Mouse (Mus musculus) forebrain, embryonic 15.5 days (tissue): ENCODE data around the gene Olfr1509. TPM values are rescaled to one million over a fixed set of nuclear protein-coding genes. Genes with fewer than 3 reads are reported as not detected.
"Not testable (repeated sequence)": the region's sequence is repeated elsewhere in the genome, so short reads cannot be mapped to it uniquely, and the experiment has no call there.

Source experiments
- ATAC-seq: fragments of 200-750 bp; cut with Nextera tagmentation; replicated peaks from 2 replicates; pipeline ENCODE4 v1.8.0; 2017; ENCODE audit warnings: mild to moderate bottlenecking, moderate TSS enrichment, moderate library complexity
- H3K27ac ChIP-seq: fragments of 300-500 bp; sonication (generic); replicated peaks from 2 replicates; pipeline ENCODE4 v1.5.1; 2015; ENCODE audit warnings: mild to moderate bottlenecking, inconsistent platforms
- H3K27me3 ChIP-seq: fragments of 300-500 bp; sonication (generic); 2 replicates; pipeline ENCODE4 v1.6.1; 2015; ENCODE audit warnings: inconsistent platforms
- H3K36me3 ChIP-seq: fragments of 300-500 bp; sonication (generic); 2 replicates; pipeline ENCODE4 v1.6.1; 2015; ENCODE audit warnings: mild to moderate bottlenecking, inconsistent platforms
- H3K4me1 ChIP-seq: fragments of 300-500 bp; sonication (generic); 2 replicates; pipeline ENCODE4 v1.6.1; 2015; ENCODE audit warnings: inconsistent platforms
- H3K4me2 ChIP-seq: fragments of 300-500 bp; sonication (generic); replicated peaks from 2 replicates; pipeline ENCODE4 v1.6.1; 2015; ENCODE audit warnings: mild to moderate bottlenecking, inconsistent platforms
- H3K4me3 ChIP-seq: fragments of 300-500 bp; sonication (generic); 2 replicates; pipeline ENCODE4 v1.5.1; 2015; ENCODE audit warnings: mild to moderate bottlenecking, inconsistent platforms
- H3K9ac ChIP-seq: fragments of 300-500 bp; sonication (generic); replicated peaks from 2 replicates; pipeline ENCODE4 v1.6.1; 2015; ENCODE audit warnings: mild to moderate bottlenecking, inconsistent platforms
- H3K9me3 ChIP-seq: fragments of 300-500 bp; sonication (generic); 2 replicates; pipeline ENCODE4 v1.6.1; 2016; ENCODE audit warnings: inconsistent platforms
- WGBS: fragments of 180-500 bp; shearing (Covaris S2); methylation state at CpG from one replicate; pipeline ENCODE4 v1.1.7; 2015; ENCODE audit warnings: mixed read lengths; 5-methylcytosine and 5-hydroxymethylcytosine counted together
- polyA plus RNA-seq: library from polyadenylated mRNA; unstranded; fragments of >200 nt; fragmentation: Nextera tagmentation; extraction: Ambion mirVana; gene quantifications from 2 replicates; pipeline ENCODE4 v1.2.1, GENCODE M21; 2015

The Olfr1509 gene
- not detected in 2 replicates for polyA plus RNA-seq

DNA sequence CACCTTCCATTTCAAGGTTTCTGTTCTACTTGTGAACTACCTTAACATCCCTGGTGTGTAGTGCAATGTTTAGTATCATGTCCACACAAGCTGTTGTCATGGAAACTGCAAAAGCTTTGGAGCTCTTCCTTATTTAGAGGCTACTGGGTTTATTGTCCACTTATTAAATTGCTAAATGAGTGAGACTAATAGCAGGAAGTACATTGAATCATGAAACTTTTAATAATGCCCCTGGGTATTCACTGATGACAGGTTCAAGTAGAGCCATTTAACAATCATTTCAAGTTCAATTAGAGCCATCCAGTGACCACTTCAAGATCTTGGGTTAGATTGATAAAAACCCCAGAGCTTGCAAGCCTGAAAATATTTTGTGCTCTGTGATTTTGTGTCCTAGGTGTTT is at the start of gene Olfr1509:
Gene Olfr1509, plus strand, starts transcription at position 301 of the 400 bp plus-strand sequence.
- no peaks in the 10 kb centered on the region for H3K27me3 ChIP-seq
- no peak within 1 kb of the TSS for H3K4me3 ChIP-seq
- no peak for ATAC-seq
- H3K36me3 ChIP-seq: no peaks in the 10 kb centered on the region
- H3K9me3 ChIP-seq: no peaks in the 10 kb centered on the region
- H3K9ac ChIP-seq: no peak within 1 kb of the TSS
- H3K27ac ChIP-seq: no peak within 1 kb of the TSS
- no peaks in the 10 kb centered on the region for H3K4me1 ChIP-seq
- no peak within 1 kb of the TSS for H3K4me2 ChIP-seq

DNA sequence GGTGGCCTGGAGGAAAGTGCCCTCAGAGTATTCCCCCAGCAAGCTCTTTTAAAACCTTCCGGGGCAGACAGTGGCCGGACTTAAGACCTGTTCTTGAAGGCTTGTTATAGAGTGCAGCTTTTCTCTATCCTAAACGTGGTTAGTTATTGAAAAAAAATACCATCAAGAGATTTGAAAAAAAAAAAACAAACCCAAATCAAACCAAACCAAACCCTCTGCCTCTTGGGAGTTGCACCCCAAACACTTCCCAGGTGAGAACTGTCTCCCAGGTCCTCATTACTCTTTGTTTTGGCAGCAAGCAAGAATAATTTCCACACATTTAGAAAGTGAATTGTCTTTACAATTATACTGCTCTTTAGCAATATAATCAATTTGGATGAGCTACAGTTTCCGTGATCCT is 45.5 kb upstream of the Olfr1509 start, which contains the start of gene Olfr1511:
Gene Olfr1511, minus strand, starts transcription at position 101 of the 400 bp plus-strand sequence.
- Histone ChIP-seq H3K9me3 (no peaks in the 10 kb centered on the region), H3K9ac (no peak within 1 kb of the TSS), H3K4me2 (no peak within 1 kb of the TSS), H3K4me1 (no peaks in the 10 kb centered on the region), H3K36me3 (no peaks in the 10 kb centered on the region), H3K4me3 (no peak within 1 kb of the TSS), H3K27ac (no peak within 1 kb of the TSS), H3K27me3 (no peaks in the 10 kb centered on the region)
- WGBS: 87% methylated on average over 4 of the region's 4 CpGs
- ATAC-seq: no peak

DNA sequence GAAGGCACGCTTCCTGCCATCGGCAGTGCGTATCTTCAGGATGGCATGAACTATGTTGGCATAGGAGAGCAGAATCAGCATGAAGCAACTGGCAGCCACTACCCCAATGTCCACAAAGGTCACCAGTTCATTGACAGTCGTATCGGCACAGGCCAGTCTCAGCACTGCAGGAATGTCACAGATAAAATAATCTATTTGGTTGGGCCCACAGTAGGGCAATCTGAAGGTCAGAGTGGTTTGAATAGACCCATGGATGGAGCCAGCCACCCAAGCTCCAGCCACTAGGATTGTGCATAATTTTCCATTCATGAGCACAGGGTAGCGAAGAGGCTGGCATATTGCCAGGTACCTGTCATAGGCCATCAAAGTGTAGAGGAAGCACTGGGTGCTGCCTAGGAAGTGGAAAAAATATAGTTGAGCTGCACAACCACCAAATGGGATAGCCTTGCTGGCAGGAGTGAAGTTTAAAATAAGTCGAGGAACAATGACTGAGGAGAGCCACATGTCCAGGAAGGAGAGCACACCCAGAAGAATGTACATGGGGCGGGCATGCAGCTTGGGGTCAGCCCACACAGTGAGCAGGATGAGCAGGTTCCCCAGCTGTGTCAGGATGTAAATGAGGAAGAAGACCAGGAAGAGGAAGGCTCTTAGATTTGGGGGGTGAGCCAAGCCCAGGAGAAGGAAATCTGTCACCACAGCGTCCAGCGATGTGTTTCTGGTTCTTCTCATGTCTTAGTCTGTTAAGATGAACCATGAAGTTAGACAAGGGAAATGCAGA is 32.5 kb upstream of the Olfr1509 start:
- not testable (repeated sequence) for H3K27me3 ChIP-seq, H3K27ac ChIP-seq, H3K4me3 ChIP-seq, H3K4me2 ChIP-seq, H3K9me3 ChIP-seq, H3K36me3 ChIP-seq, H3K4me1 ChIP-seq, H3K9ac ChIP-seq
- WGBS: 79% methylated on average over 8 of the region's 10 CpGs
- 0 out of 2 replicates have a peak, but pooled peaks have one; percentile 43 for ATAC-seq

DNA sequence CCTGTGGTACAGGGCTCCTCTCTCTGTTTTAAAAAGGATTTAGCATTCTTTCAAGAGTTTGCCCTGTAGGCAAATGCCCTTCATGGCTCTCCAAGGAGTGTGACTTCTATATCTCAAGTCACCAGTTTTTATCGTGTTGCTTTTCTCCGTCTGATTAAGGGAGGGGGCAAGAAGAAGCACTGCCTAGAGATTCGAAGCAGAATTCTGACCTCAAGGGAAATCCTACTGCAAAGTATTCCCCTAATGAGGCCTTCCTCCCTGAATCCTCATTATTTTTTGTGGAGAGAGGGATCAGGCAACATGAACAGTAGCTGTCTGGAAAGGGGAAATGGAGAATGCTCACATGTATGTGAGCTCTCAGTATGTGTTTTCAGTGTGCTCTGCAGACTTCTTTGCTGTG is 28.5 kb upstream of the Olfr1509 start, which contains the start of gene Olfr1510:
Gene Olfr1510, minus strand, starts transcription at position 101 of the 400 bp plus-strand sequence.
- ATAC-seq: no peak
- Histone ChIP-seq H3K9ac (no peak within 1 kb of the TSS), H3K27ac (no peak within 1 kb of the TSS), H3K4me2 (no peak within 1 kb of the TSS), H3K27me3 (no peaks in the 10 kb centered on the region), H3K36me3 (no peaks in the 10 kb centered on the region), H3K4me1 (no peaks in the 10 kb centered on the region), H3K4me3 (no peak within 1 kb of the TSS), H3K9me3 (no peaks in the 10 kb centered on the region)
- WGBS: 84% methylated on average over 3 of the region's 3 CpGs

DNA sequence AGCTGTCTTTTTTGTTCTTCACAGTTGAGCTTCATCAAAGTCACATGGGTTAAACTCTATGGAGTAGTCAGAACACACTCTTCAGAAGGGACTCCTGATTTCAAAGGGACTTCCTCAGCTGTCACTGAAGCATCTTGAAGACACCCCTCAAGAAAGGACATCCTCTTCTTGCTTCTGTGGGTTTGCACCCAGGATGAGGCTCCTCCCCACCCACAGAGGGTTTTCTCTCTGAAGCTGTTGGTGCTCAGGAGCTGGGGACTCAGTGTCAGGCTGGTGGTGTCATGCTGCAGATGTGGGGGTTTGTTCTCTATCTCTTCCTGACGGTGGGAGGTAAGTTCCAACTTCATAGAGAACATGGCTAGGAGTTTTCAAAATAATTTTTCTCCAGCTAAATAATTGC is 15.1 kb upstream of the Olfr1509 start:
- 85% methylated on average over 1 of the region's 1 CpGs for WGBS
- no peaks in the 10 kb centered on the region for H3K36me3 ChIP-seq

DNA sequence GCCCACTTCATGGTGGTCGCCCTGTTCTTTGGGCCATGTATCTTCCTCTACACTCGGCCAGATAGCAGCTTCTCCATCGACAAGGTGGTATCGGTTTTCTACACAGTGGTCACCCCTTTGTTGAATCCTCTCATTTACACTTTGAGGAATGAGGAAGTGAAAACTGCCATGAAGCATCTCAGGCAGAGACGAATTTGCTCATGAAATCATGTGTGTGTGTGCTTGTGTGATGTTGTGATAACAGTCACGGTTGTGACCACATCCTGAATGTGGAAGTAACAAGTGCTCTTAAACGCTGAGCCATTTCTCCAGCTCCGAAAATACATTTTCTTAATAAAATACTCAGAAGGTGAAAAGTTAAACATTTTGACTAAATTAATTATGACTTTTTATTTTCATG is 8.3 kb downstream of the Olfr1509 start:
- 93% methylated on average over 8 of the region's 8 CpGs for WGBS
- Histone ChIP-seq H3K9ac (no peak overlapping the region), H3K4me2 (no peak overlapping the region), H3K9me3 (no peaks in the 10 kb centered on the region), H3K36me3 (no peaks in the 10 kb centered on the region), H3K4me1 (no peaks in the 10 kb centered on the region), H3K4me3 (no peak overlapping the region), H3K27ac (no peak overlapping the region), H3K27me3 (no peaks in the 10 kb centered on the region)
- no peak for ATAC-seq

More for the DNA sequence above, 15.1 kb upstream of the Olfr1509 start:
- H3K27me3 ChIP-seq: no peaks in the 10 kb centered on the region
- no peak overlapping the region for H3K27ac ChIP-seq
- H3K9ac ChIP-seq: no peak overlapping the region
- H3K4me3 ChIP-seq: no peak overlapping the region
- no peaks in the 10 kb centered on the region for H3K4me1 ChIP-seq
- H3K9me3 ChIP-seq: no peaks in the 10 kb centered on the region
- ATAC-seq: no peak
- H3K4me2 ChIP-seq: no peak overlapping the region

DNA sequence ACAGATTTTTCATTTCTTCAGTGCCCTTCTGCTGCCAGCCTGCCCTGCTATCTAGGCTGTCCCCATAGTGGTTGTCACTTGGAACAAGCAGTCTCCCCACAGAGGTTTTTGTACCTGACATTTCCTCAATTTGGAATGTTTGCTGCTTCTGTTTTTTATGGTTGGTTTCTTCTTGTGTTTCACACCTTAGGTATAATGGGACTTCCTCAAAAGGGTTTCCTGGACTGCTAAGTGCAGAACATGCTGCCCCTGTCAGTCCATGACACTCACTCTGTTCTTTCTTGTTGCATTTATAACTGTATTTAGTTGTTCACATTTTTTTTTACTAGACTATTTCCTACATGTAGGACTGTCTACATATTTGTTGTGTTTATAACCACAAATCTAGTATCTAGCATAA is 19.1 kb downstream of the Olfr1509 start:
- no peak for ATAC-seq
- no peaks in the 10 kb centered on the region for H3K9me3 ChIP-seq
- no peak overlapping the region for H3K9ac ChIP-seq

DNA sequence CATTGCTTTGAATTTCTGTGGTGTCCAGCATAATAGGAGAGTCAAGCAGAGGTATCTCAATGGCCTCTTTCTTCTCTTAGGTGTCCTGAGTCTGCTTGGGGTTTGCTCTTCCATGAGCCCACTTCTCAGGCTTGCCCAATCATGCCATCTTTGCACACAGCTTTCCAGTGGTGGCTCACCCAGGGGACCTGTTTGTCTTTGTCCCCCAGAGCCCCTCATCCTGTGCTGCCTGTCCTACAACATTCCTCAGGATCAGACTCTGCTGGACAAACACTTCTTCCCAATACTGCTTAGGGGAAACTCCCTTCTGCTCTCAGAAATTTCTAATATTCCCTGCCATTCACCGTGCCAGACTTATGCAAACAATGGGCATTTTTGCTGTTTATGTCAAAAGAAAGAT is 22.9 kb downstream of the Olfr1509 start:
- 87% methylated on average over 1 of the region's 1 CpGs for WGBS
- no peak for ATAC-seq
- Histone ChIP-seq H3K36me3 (no peaks in the 10 kb centered on the region), H3K4me1 (no peaks in the 10 kb centered on the region), H3K9me3 (no peaks in the 10 kb centered on the region), H3K4me2 (no peak overlapping the region), H3K27me3 (no peaks in the 10 kb centered on the region), H3K4me3 (no peak overlapping the region), H3K9ac (no peak overlapping the region), H3K27ac (no peak overlapping the region)

More for the DNA sequence above, 19.1 kb downstream of the Olfr1509 start:
- no peak overlapping the region for H3K4me2 ChIP-seq
- H3K27ac ChIP-seq: no peak overlapping the region
- no peaks in the 10 kb centered on the region for H3K36me3 ChIP-seq
- no peak overlapping the region for H3K4me3 ChIP-seq
- no peaks in the 10 kb centered on the region for H3K4me1 ChIP-seq
- H3K27me3 ChIP-seq: no peaks in the 10 kb centered on the region

DNA sequence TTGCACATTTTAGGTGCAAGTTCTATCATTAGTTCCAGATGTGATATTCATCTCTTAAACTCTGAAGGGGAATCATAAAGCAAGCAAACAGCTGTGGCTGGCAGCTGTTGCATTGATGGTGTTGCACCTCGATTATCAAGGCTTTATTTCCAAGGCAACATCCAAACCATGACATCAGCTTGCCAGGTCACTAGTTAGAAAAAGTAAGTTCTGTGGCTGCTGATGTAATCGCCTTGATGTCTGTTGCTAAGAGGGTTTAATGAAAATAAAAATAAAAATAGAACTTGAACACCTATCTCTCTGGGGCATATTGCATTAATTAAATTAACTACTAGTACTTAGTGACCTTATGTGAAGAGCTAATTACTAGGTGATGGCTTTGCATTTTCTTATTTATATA is 24.6 kb downstream of the Olfr1509 start, which contains the start of gene Olfr1508:
Gene Olfr1508, minus strand, starts transcription at position 101 of the 400 bp plus-strand sequence.
- no peak for ATAC-seq
- Histone ChIP-seq H3K9ac (no peak within 1 kb of the TSS), H3K27me3 (no peaks in the 10 kb centered on the region), H3K9me3 (no peaks in the 10 kb centered on the region), H3K36me3 (no peaks in the 10 kb centered on the region), H3K4me3 (no peak within 1 kb of the TSS), H3K4me2 (no peak within 1 kb of the TSS), H3K27ac (no peak within 1 kb of the TSS), H3K4me1 (no peaks in the 10 kb centered on the region)
- 70% methylated on average over 2 of the region's 2 CpGs for WGBS

DNA sequence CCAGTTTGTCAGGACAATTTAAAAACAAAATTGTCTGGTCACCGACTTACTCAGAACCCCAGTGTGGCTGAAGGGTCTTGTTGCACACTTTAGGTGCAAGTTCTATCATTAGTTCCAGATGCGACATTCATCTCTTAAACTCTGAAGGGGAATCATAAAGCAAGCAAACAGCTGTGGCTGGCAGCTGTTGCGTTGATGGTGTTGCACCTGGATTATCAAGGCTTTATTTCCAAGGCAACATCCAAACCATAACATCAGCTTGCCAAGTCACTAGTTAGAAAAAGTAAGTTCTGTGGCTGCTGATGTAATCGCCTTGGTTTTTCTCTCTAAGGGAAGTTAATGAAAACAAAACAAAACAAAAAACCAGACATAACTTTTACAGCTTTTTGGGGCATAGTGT is 52.7 kb downstream of the Olfr1509 start, which contains the start of gene Olfr1507:
Gene Olfr1507, minus strand, starts transcription at position 234 of the 400 bp plus-strand sequence.
- WGBS: 90% methylated on average over 4 of the region's 4 CpGs
- H3K27ac ChIP-seq: no peak within 1 kb of the TSS
- no peak within 1 kb of the TSS for H3K4me2 ChIP-seq
- H3K4me1 ChIP-seq: no peaks in the 10 kb centered on the region
- H3K36me3 ChIP-seq: no peaks in the 10 kb centered on the region
- H3K9ac ChIP-seq: no peak within 1 kb of the TSS
- ATAC-seq: no peak
- H3K27me3 ChIP-seq: no peaks in the 10 kb centered on the region
- H3K4me3 ChIP-seq: no peak within 1 kb of the TSS
- H3K9me3 ChIP-seq: no peaks in the 10 kb centered on the region
